Mouse (Mus musculus) lung, embryonic 14.5 days (tissue): Measurements from ENCODE around the gene Gsto1. TPM values are rescaled to one million over a fixed set of nuclear protein-coding genes. Genes with fewer than 3 reads are reported as not detected.

Source experiments
- ATAC-seq: fragments of 200-750 bp; cut with Nextera tagmentation; 2 replicates; pipeline ENCODE4 v1.8.0; 2017; ENCODE audit warnings: mild to moderate bottlenecking, moderate TSS enrichment, moderate library complexity; ENCODE audit not compliant: insufficient read depth
- DNase-seq: peaks from one replicate; pipeline ENCODE4 v3.0.0-alpha.2; 2015
- H3K27ac ChIP-seq: fragments of 300-500 bp; sonication (generic); 2 replicates; pipeline ENCODE4 v1.5.1; 2014; ENCODE audit warnings: low read depth, mild to moderate bottlenecking, moderate library complexity
- H3K27me3 ChIP-seq: fragments of 300-500 bp; sonication (generic); 2 replicates; pipeline ENCODE4 v1.6.1; 2014; ENCODE audit warnings: low read length, control low read depth; ENCODE audit not compliant: insufficient read depth
- H3K36me3 ChIP-seq: fragments of 300-500 bp; sonication (generic); 2 replicates; pipeline ENCODE4 v1.6.1; 2014; ENCODE audit warnings: control low read depth; ENCODE audit not compliant: insufficient read depth
- H3K4me1 ChIP-seq: fragments of 300-500 bp; sonication (generic); 2 replicates; pipeline ENCODE4 v1.6.1; 2014; ENCODE audit warnings: antibody characterized with exemption, control low read depth; ENCODE audit not compliant: insufficient read depth
- H3K4me2 ChIP-seq: fragments of 300-500 bp; sonication (generic); 2 replicates; pipeline ENCODE4 v1.6.1; 2014; ENCODE audit warnings: mild to moderate bottlenecking
- H3K4me3 ChIP-seq: fragments of 300-500 bp; sonication (generic); 2 replicates; pipeline ENCODE4 v1.5.1; 2014; ENCODE audit warnings: low read depth, low read length
- H3K9ac ChIP-seq: fragments of 300-500 bp; sonication (generic); 2 replicates; pipeline ENCODE4 v1.6.1; 2014
- H3K9me3 ChIP-seq: fragments of 300-500 bp; sonication (generic); 2 replicates; pipeline ENCODE4 v1.6.1; 2016; ENCODE audit warnings: low read depth, low read length, control low read depth
- CTCF ChIP-seq: IDR thresholded peaks from 2 replicates; pipeline ENCODE4 v1.5.1; 2016; ENCODE audit warnings: antibody characterized with exemption, low read depth
- WGBS: fragments of 180-500 bp; shearing (Covaris S2); extraction: QIAGEN DNeasy Blood & Tissue Kit; methylation state at CpG from one replicate; pipeline ENCODE4 v1.1.7; 2014; 5-methylcytosine and 5-hydroxymethylcytosine counted together
- polyA plus RNA-seq: library from polyadenylated mRNA; unstranded; fragments of >200 nt; fragmentation: Nextera tagmentation; extraction: Ambion mirVana; gene quantifications from 2 replicates; pipeline ENCODE4 v1.2.1, GENCODE M21; 2014

The Gsto1 gene
- polyA plus RNA-seq, 1 experiment from 2014 or later = 80.5 TPM

DNA sequence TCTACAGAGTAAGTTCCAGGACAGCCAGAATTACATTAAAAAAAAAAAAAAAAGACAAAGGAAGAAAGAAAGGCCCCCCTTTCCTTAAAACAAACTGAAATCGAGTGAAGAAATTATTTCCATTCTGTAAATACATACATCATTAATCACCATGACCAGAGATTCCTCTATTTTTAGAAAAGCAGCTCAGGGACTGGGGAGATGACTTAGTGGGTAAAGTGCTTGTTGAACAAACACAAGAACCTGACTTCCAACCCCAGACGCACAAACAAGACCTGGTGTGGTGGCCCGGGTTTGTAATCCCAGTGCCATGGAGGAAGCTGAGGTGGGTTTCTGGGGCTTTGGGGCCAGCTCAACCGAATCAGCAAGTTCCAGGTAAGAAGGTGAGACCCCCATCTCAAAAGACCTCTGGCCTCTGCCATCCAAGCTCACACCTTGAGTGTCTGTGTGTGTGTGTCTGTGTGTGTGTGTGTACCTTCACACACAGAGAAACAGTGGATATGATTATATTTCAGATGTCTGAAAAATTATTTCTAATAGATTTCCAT, 12.9 kb downstream of the Gsto1 start:
- no peak for TF ChIP-seq CTCF
- WGBS = 46% methylated on average over 4 of the region's 4 CpGs
- no peak overlapping the region for H3K27ac ChIP-seq
- no peak overlapping the region for H3K4me3 ChIP-seq
- H3K4me1 ChIP-seq = peaks cover 3% of the 10 kb centered on the region; the same call in 1 of the 2 replicates
- no peak overlapping the region for H3K4me2 ChIP-seq
- H3K36me3 ChIP-seq = no peaks in the 10 kb centered on the region; the same call in 1 of the 2 replicates
- H3K27me3 ChIP-seq = no peaks in the 10 kb centered on the region
- DNase-seq (no peak), ATAC-seq (no peak)
- H3K9ac ChIP-seq = no peak overlapping the region
- no peaks in the 10 kb centered on the region for H3K9me3 ChIP-seq

DNA sequence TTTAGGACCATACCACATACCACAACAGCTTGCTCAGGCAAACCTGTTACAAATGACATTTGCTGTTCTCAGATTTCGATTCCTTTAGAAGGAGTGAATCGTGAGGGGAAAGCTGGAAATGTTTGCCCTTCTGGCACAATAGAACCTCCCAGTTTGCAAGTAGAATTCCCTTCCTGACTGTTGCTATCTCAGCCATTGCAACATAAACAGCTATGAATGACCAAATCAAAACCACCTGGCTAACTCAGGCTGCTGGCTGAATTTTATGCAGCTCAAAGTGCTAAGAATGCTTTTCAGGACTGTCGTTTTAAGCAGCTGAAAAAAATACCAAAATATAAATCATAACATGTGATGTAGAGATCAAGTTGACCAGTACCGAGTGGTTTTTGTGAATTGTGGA, 14.2 kb downstream of the Gsto1 start:
- no peak for ATAC-seq
- 46% methylated on average over 4 of the region's 4 CpGs for WGBS
- H3K27ac ChIP-seq = no peak overlapping the region
- no peak for DNase-seq
- H3K9me3 ChIP-seq = no peaks in the 10 kb centered on the region
- TF ChIP-seq CTCF = no peak
- H3K9ac ChIP-seq = no peak overlapping the region
- H3K4me1 ChIP-seq = peaks cover 3% of the 10 kb centered on the region; the same call in 1 of the 2 replicates
- no peak overlapping the region for H3K4me3 ChIP-seq
- no peaks in the 10 kb centered on the region; the same call in 1 of the 2 replicates for H3K36me3 ChIP-seq
- H3K4me2 ChIP-seq = no peak overlapping the region
- no peaks in the 10 kb centered on the region for H3K27me3 ChIP-seq

DNA sequence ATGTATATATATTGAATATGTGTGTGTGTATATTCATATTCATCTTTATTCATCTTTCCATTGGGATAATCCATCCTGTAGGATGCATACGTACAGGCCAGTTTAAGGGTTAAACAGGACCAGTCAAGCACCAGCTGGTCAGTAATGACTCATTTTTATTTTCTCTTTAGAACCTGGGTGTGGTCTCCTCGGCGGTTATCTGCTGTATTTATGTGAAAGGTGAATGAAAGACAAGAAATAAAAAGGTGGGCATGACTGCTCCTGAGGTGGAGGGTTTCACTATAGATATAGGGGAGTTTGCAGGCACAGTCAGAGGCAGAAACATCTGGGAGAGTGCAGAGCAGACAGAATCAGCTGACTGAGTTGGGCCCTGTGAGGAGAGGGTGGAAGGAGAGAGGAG, 14.7 kb downstream of the Gsto1 start:
- TF ChIP-seq CTCF = no peak
- H3K27ac ChIP-seq = no peak overlapping the region
- peaks cover 3% of the 10 kb centered on the region; the same call in 1 of the 2 replicates for H3K4me1 ChIP-seq
- ATAC-seq = no peak
- H3K4me3 ChIP-seq = no peak overlapping the region
- H3K36me3 ChIP-seq = no peaks in the 10 kb centered on the region
- 37% methylated on average over 3 of the region's 3 CpGs for WGBS
- H3K27me3 ChIP-seq = no peaks in the 10 kb centered on the region
- H3K9me3 ChIP-seq = no peaks in the 10 kb centered on the region
- no peak overlapping the region for H3K9ac ChIP-seq
- DNase-seq = no peak
- H3K4me2 ChIP-seq = no peak overlapping the region

DNA sequence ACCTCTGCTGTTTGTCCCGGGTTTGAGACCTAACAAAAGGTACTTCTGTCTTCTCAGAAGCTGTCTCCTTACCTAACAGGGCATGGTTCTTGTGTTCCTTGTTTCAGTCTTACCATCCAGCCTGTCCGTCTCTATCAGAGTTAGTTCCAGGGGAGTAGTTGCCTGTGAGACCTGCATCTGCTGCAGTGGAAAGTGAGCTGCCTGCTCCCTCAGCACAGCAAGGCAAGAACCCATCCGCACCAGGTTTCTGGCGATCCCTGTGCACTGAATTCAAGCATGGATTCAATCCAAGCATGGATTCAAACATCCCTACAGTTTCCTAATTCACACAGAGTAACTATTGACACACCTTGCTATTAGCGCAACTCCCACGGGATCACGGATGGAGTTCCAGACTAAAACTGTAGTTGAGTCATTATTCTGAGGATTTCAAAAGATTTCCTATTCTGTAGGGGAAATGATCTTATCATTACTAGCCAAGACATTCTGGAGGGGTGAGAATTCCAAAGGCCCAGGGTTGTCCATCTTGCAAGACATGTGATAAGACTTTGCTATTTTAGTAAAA, 15.4 kb downstream of the Gsto1 start:
- H3K27me3 ChIP-seq = no peaks in the 10 kb centered on the region

DNA sequence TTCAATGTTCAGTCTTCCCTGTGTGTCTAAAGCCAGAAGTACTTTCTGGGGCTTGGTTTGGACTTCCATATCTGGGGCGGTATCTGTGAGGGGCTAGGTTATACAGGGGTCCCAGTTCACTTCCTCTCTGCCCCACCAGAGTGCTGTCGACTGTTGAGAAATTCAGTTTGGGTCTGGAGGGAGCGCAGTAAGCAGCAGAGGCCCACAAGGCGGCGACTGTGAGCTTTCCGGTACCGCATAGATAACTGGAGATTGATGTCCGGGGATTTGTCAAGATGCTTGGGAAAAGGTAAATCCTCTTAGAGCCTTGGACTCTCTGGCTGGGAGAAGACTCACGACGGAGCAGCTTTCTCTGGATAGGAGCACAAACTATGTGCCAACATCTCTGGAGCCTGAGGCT, 16.7 kb downstream of the Gsto1 start:
- Histone ChIP-seq H3K4me2 (no peak overlapping the region), H3K27ac (no peak overlapping the region), H3K36me3 (no peaks in the 10 kb centered on the region), H3K4me3 (no peak overlapping the region), H3K9ac (no peak overlapping the region), H3K27me3 (0 out of 2 replicates have a peak, but pooled peaks cover 8% of the 10 kb centered on the region), H3K4me1 (no peaks in the 10 kb centered on the region), H3K9me3 (no peaks in the 10 kb centered on the region)
- 31% methylated on average over 10 of the region's 10 CpGs for WGBS
- no peak for ATAC-seq
- DNase-seq = peak; percentile 49
- peak; percentile 44 for TF ChIP-seq CTCF

More for the DNA sequence above, 15.4 kb downstream of the Gsto1 start:
- Histone ChIP-seq H3K4me2 (no peak overlapping the region), H3K4me1 (no peaks in the 10 kb centered on the region; the same call in 1 of the 2 replicates), H3K9me3 (no peaks in the 10 kb centered on the region), H3K4me3 (no peak overlapping the region), H3K36me3 (no peaks in the 10 kb centered on the region), H3K27ac (no peak overlapping the region), H3K9ac (no peak overlapping the region)
- 62% methylated on average over 7 of the region's 7 CpGs for WGBS
- TF ChIP-seq CTCF = no peak
- ATAC-seq (no peak), DNase-seq (no peak)

DNA sequence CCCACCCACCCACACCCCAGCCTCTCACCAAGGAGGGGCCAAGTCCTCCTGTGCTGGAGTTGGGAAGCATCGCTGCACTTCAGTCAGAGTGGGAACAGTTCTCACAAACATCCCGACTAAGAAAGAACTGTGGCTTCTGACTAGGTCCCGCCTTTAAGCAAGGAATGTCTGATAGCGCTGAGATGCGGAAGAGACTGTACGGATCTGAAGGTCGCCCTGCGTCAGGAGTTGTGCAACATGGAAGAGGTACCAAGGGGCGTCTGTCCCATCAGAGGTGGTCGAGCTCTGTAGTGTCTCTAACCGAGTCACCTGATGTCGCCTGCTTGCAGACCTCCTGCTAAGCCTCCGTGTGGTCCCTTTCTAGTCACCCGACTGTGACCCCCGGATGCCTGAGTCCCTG, 21.5 kb downstream of the Gsto1 start:
- no peaks in the 10 kb centered on the region for H3K9me3 ChIP-seq
- ATAC-seq (no peak), DNase-seq (no peak)
- WGBS = 53% methylated on average over 15 of the region's 15 CpGs
- H3K4me1 ChIP-seq = no peaks in the 10 kb centered on the region
- 0 out of 2 replicates have a peak, but pooled peaks cover 8% of the 10 kb centered on the region for H3K27me3 ChIP-seq
- no peak overlapping the region for H3K9ac ChIP-seq
- TF ChIP-seq CTCF = no peak
- H3K4me3 ChIP-seq = no peak overlapping the region
- H3K4me2 ChIP-seq = no peak overlapping the region
- no peak overlapping the region for H3K27ac ChIP-seq
- no peaks in the 10 kb centered on the region for H3K36me3 ChIP-seq

DNA sequence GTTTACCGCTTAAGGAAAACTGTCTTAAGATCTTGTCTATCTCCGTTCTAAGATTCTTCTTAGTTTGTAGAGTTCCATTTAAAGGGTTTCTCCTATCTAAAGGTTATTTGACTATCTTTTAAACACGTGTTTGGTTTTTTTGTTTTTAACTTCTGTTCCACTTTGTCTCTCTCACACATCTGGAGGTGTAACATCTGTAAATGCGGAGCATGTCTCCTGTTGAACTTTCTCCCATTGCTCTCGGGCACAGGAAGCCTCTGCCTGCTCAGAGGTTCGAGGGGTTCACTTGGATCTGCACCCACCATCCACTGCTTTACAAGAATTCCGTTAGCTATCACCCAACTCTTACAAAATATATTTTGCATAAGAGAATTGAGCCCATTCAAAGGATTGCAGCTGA, 26.8 kb downstream of the Gsto1 start:
- H3K4me2 ChIP-seq = no peak overlapping the region
- H3K27me3 ChIP-seq = no peaks in the 10 kb centered on the region
- ATAC-seq = no peak
- DNase-seq = no peak
- no peak overlapping the region for H3K4me3 ChIP-seq
- no peak for TF ChIP-seq CTCF
- WGBS = 68% methylated on average over 7 of the region's 7 CpGs
- H3K9me3 ChIP-seq = no peaks in the 10 kb centered on the region
- no peak overlapping the region for H3K27ac ChIP-seq
- no peaks in the 10 kb centered on the region for H3K36me3 ChIP-seq
- no peak overlapping the region for H3K9ac ChIP-seq
- H3K4me1 ChIP-seq = peaks cover 7% of the 10 kb centered on the region; the same call in 1 of the 2 replicates
